Mouse (Mus musculus) CH12.LX (cell line): ENCODE measurements at regions not wholly inside any gene's neighbourhood (a gene's known extent, or its start where the extent isn't known, plus 50 kb on each side); places are given as distances from the start of the nearest gene placed in this dataset.

Source experiments
- DNase-seq: peaks from one replicate; pipeline ENCODE4 v3.0.0-alpha.2; 2013; ENCODE audit errors: extremely low read depth
- H3K27ac ChIP-seq: 2 replicates; pipeline ENCODE4 v1.5.1; 2012; ENCODE audit warnings: low read depth, mild to moderate bottlenecking, control low read depth, moderate library complexity; ENCODE audit not compliant: insufficient read depth
- H3K27me3 ChIP-seq: replicated peaks from 2 replicates; pipeline ENCODE3; 2012; ENCODE audit warnings: inconsistent platforms
- H3K36me3 ChIP-seq, 2 experiments: replicated peaks in 1 of 2; 2 replicates each; pipeline versions ENCODE3 to v1.6.1; 2012; ENCODE audit warnings: inconsistent platforms in 1 of 2, low read length in 1 of 2, mild to moderate bottlenecking in 1 of 2, mixed read lengths in 1 of 2, moderate library complexity in 1 of 2; ENCODE audit not compliant: control insufficient read depth in 1 of 2, insufficient read depth in 1 of 2
- H3K4me1 ChIP-seq, 2 experiments: 2 replicates each; pipeline ENCODE4 v1.6.1; 2012; ENCODE audit warnings: inconsistent platforms in 1 of 2, moderate library complexity in 1 of 2; ENCODE audit not compliant: insufficient read depth in 2 of 2, control insufficient read depth in 1 of 2
- H3K4me2 ChIP-seq: 2 replicates; pipeline ENCODE4 v1.6.1; 2012; ENCODE audit warnings: low read depth, mild to moderate bottlenecking, control low read depth; ENCODE audit not compliant: poor library complexity, insufficient read depth, severe bottlenecking
- H3K4me3 ChIP-seq, 3 experiments: fragments of 150-350 bp in 1 of 3; sonication (generic) in 1 of 3; replicated peaks in 1 of 3; 2 replicates each; pipeline versions ENCODE3 to v1.5.1; 2011 to 2012; ENCODE audit warnings: low read depth in 2 of 3, low read length in 2 of 3, mild to moderate bottlenecking in 2 of 3, moderate library complexity in 2 of 3, control low read depth in 1 of 3, improper control_type of control experiment in 1 of 3, inconsistent platforms in 1 of 3, mixed read lengths in 1 of 3; ENCODE audit not compliant: poor library complexity in 1 of 3
- H3K79me2 ChIP-seq: replicated peaks from 2 replicates; pipeline ENCODE4 v1.6.1; 2012; ENCODE audit warnings: mild to moderate bottlenecking, moderate library complexity; ENCODE audit not compliant: control insufficient read depth, poor library complexity, insufficient read depth, severe bottlenecking; ENCODE audit errors: extremely low read depth
- H3K9ac ChIP-seq: 2 replicates; pipeline ENCODE4 v1.6.1; 2012; ENCODE audit warnings: low read depth, mild to moderate bottlenecking, control low read depth, moderate library complexity; ENCODE audit not compliant: insufficient read depth
- H3K9me3 ChIP-seq: replicated peaks from 2 replicates; pipeline ENCODE3; 2012; ENCODE audit warnings: low read length, inconsistent platforms, mixed read lengths
- BHLHE40 ChIP-seq: IDR thresholded peaks from 2 replicates; pipeline ENCODE4 v1.6.1; 2011; ENCODE audit warnings: mild to moderate bottlenecking, low read depth, low read length, improper control_type of control experiment
- CTCF ChIP-seq, 2 experiments: IDR thresholded peaks in 1 of 2; conservative IDR thresholded peaks in 1 of 2; 2 replicates each; pipeline ENCODE4 v1.5.1; 2011 to 2012; ENCODE audit warnings: low read depth in 2 of 2, low read length in 2 of 2, improper control_type of control experiment in 1 of 2, inconsistent platforms in 1 of 2, mild to moderate bottlenecking in 1 of 2, moderate library complexity in 1 of 2
- ELF1 ChIP-seq: IDR thresholded peaks from 2 replicates; pipeline ENCODE4 v1.6.1; 2014; ENCODE audit warnings: low read depth, mild to moderate bottlenecking, inconsistent platforms, low read length, improper control_type of control experiment
- GABPA ChIP-seq: IDR thresholded peaks from 2 replicates; pipeline ENCODE4 v1.6.1; 2012; ENCODE audit warnings: low read depth, low read length, improper control_type of control experiment, inconsistent platforms; ENCODE audit not compliant: insufficient replicate concordance
- HCFC1 ChIP-seq: IDR thresholded peaks from 2 replicates; pipeline ENCODE4 v1.6.1; 2012; ENCODE audit warnings: low read depth, mild to moderate bottlenecking, inconsistent platforms, low read length, improper control_type of control experiment
- IRF4 ChIP-seq: IDR thresholded peaks from 2 replicates; pipeline ENCODE4 v1.6.1; 2014; ENCODE audit warnings: low read depth, mild to moderate bottlenecking, inconsistent platforms, low read length, improper control_type of control experiment
- JUN ChIP-seq: IDR thresholded peaks from 2 replicates; pipeline ENCODE4 v1.6.1; 2011; ENCODE audit warnings: low read depth, mild to moderate bottlenecking, low read length, improper control_type of control experiment, moderate library complexity; ENCODE audit not compliant: insufficient read depth
- KAT2A ChIP-seq: IDR thresholded peaks from 2 replicates; pipeline ENCODE4 v1.6.1; 2012; ENCODE audit warnings: low read length, improper control_type of control experiment, inconsistent platforms; ENCODE audit not compliant: insufficient replicate concordance
- MAZ ChIP-seq: IDR thresholded peaks from 2 replicates; pipeline ENCODE4 v1.6.1; 2012; ENCODE audit warnings: low read depth, mild to moderate bottlenecking, inconsistent platforms, low read length, improper control_type of control experiment, moderate library complexity
- MEF2A ChIP-seq: IDR thresholded peaks from 2 replicates; pipeline ENCODE4 v1.6.1; 2014; ENCODE audit warnings: low read depth, mild to moderate bottlenecking, inconsistent platforms, low read length, improper control_type of control experiment, borderline replicate concordance
- MXI1 ChIP-seq: IDR thresholded peaks from 2 replicates; pipeline ENCODE4 v1.6.1; 2011; ENCODE audit warnings: mild to moderate bottlenecking, low read depth, low read length, improper control_type of control experiment
- MYC ChIP-seq: IDR thresholded peaks from 2 replicates; pipeline ENCODE4 v1.6.1; 2011; ENCODE audit warnings: low read depth, mild to moderate bottlenecking, improper control_type of control experiment, low read length
- NELFE ChIP-seq: IDR thresholded peaks from 2 replicates; pipeline ENCODE4 v1.6.1; 2011; ENCODE audit warnings: low read depth, low read length, improper control_type of control experiment
- PAX5 ChIP-seq: IDR thresholded peaks from 2 replicates; pipeline ENCODE4 v1.6.1; 2012; ENCODE audit warnings: low read length, inconsistent platforms, mixed read lengths
- RAD21 ChIP-seq: IDR thresholded peaks from 2 replicates; pipeline ENCODE4 v1.6.1; 2011; ENCODE audit warnings: low read depth, mild to moderate bottlenecking, low read length, improper control_type of control experiment, moderate library complexity
- TBP ChIP-seq: conservative IDR thresholded peaks from 2 replicates; pipeline ENCODE4 v1.6.1; 2011; ENCODE audit warnings: low read depth, low read length, improper control_type of control experiment
- TCF12 ChIP-seq: IDR thresholded peaks from 2 replicates; pipeline ENCODE4 v1.6.1; 2014; ENCODE audit warnings: low read depth, mild to moderate bottlenecking, inconsistent platforms, low read length, improper control_type of control experiment
- USF1 ChIP-seq: IDR thresholded peaks from 2 replicates; pipeline ENCODE4 v1.6.1; 2014; ENCODE audit warnings: low read depth, mild to moderate bottlenecking, inconsistent platforms, low read length, improper control_type of control experiment
- USF2 ChIP-seq: conservative IDR thresholded peaks from 2 replicates; pipeline ENCODE4 v1.6.1; 2011; ENCODE audit warnings: low read depth, low read length, improper control_type of control experiment
- ZNF384 ChIP-seq: IDR thresholded peaks from 2 replicates; pipeline ENCODE4 v1.6.1; 2012; ENCODE audit warnings: low read depth, low read length, improper control_type of control experiment, inconsistent platforms
- dilution Hi-C: fragments of 300-500 bp; cut with MboI; formaldehyde crosslinking; loops from 2 replicates; pipeline ENCODE4 v1.14.3; 2020; ENCODE audit warnings: low sequenced_read_pairs; ENCODE audit not compliant: extremely low pct_unique_long_range_greater_than_20kb, extremely low pct_ligation_motif_present
- in situ Hi-C: fragments of 300-500 bp; cut with MboI; formaldehyde crosslinking; loops from 3 replicates; pipeline ENCODE4 v1.14.3; 2019; ENCODE audit warnings: low sequenced_read_pairs, low pct_ligation_motif_present, low pct_unique_long_range_greater_than_20kb, mixed read lengths

DNA sequence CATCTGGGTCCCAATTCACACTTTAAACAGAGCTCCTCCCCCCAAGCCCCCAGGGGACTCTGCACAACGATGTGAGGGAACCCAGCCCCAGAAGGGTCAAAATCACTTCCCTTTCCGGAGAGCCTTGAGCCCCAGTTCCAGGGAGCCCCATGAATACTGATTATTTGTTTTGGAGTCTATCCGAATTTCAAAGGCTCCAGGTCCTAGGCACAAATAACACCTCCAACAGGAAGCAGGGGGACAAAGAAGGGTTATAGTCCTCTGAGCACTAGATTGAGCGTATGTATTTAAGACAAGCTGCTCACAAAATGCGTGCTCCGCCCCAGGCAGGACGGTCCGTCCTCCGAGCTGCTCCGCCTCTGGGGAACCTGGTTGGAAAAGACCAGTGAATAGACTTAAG is 511.4 kb downstream of the Zfp704 start:
- H3K36me3 ChIP-seq: no peaks in the 10 kb centered on the region
- H3K27ac ChIP-seq: no peak overlapping the region
- no peaks in the 10 kb centered on the region for H3K27me3 ChIP-seq
- no peaks in the 10 kb centered on the region for H3K79me2 ChIP-seq
- H3K4me1 ChIP-seq: no peaks in the 10 kb centered on the region
- no peak overlapping the region for H3K4me2 ChIP-seq
- no peak for TF ChIP-seq HCFC1
- DNase-seq: no peak
- H3K9me3 ChIP-seq: no peaks in the 10 kb centered on the region
- in situ Hi-C loops (loop anchor here (25.0 kb wide), 1 partner anchor 364 kb away; no protein-coding TSS in a partner anchor), dilution Hi-C loops (no loop called here)
- no peak overlapping the region for H3K9ac ChIP-seq
- H3K4me3 ChIP-seq: no peak overlapping the region

GRCm38 (mm10) chr3:9084134-9084533 is 525.8 kb downstream of the Zfp704 start:
- Histone ChIP-seq H3K79me2 (no peaks in the 10 kb centered on the region), H3K27ac (no peak overlapping the region), H3K9me3 (no peaks in the 10 kb centered on the region), H3K4me1 (no peaks in the 10 kb centered on the region; a peak in 1 of 4 replicates), H3K4me3 (no peak overlapping the region), H3K36me3 (no peaks in the 10 kb centered on the region), H3K27me3 (no peaks in the 10 kb centered on the region), H3K9ac (no peak overlapping the region), H3K4me2 (no peak overlapping the region)
- TF ChIP-seq USF1 (no peak), GABPA (no peak), USF2 (no peak), CTCF (conservative IDR thresholded peaks at IDR 0.05 in 1 of 2, IDR thresholded peaks at IDR 0.05 in 1 of 2; ENCODE audit: low read depth in 2 of 2, low read length in 2 of 2) (no peak), KAT2A (no peak), PAX5 (no peak), NELFE (no peak), RAD21 (no peak), TCF12 (no peak), JUN (no peak), MEF2A (no peak), TBP (no peak), MAZ (no peak), ZNF384 (no peak), IRF4 (no peak), MXI1 (no peak), ELF1 (no peak), MYC (no peak), BHLHE40 (no peak)
- no peak for DNase-seq
- dilution Hi-C loops (no loop called here), in situ Hi-C loops (loop anchor here (5.0 to 25.0 kb wide), 2 partner anchors 163 to 378 kb away; no protein-coding TSS in a partner anchor)
